Mouse (Mus musculus) thymus, adult 2 months (tissue): Measurements from ENCODE around the gene Lamtor5.

Source experiments
- CTCF ChIP-seq: fragments of 200-500 bp; IDR thresholded peaks from 2 replicates; pipeline ENCODE4 v1.5.1; 2012; ENCODE audit warnings: mild to moderate bottlenecking, control low read depth, low read length, moderate library complexity, borderline replicate concordance; ENCODE audit not compliant: control insufficient read depth, poor library complexity, insufficient read depth; ENCODE audit errors: extremely low read depth
- POLR2A ChIP-seq: fragments of 200-500 bp; IDR thresholded peaks from 2 replicates; pipeline ENCODE4 v1.6.1; 2012; ENCODE audit warnings: mild to moderate bottlenecking, low read length, control low read depth, moderate library complexity; ENCODE audit not compliant: control insufficient read depth, poor library complexity, insufficient read depth; ENCODE audit errors: extremely low read depth

- TF ChIP-seq CTCF (no peak), POLR2A (no peak)
Measured at GRCm38 (mm10) chr3:107295672-107296360, 17.2 kb downstream of the Lamtor5 start.
